Mouse (Mus musculus) heart, postnatal 0 days (tissue): Measurements from ENCODE around the gene Luc7l3. TPM values are rescaled to one million over a fixed set of nuclear protein-coding genes. Genes with fewer than 3 reads are reported as not detected.

ENCODE experiments used
- ATAC-seq: fragments of 200-750 bp; cut with Nextera tagmentation; 2 replicates; pipeline ENCODE4 v1.8.0; 2017; ENCODE audit warnings: low read depth, moderate number of reproducible peaks, moderate library complexity; ENCODE audit not compliant: insufficient read depth
- DNase-seq: peaks from one replicate; pipeline ENCODE4 v3.0.0-alpha.2; 2016; ENCODE audit warnings: low spot score
- H3K27ac ChIP-seq: fragments of 300-500 bp; sonication (generic); 2 replicates; pipeline ENCODE4 v1.5.1; 2014; ENCODE audit warnings: low read depth, mild to moderate bottlenecking
- H3K27me3 ChIP-seq: fragments of 300-500 bp; sonication (generic); 2 replicates; pipeline ENCODE4 v1.6.1; 2014; ENCODE audit warnings: low read length, mixed read lengths; ENCODE audit not compliant: control insufficient read depth, insufficient read depth
- H3K36me3 ChIP-seq: fragments of 300-500 bp; sonication (generic); replicated peaks from 2 replicates; pipeline ENCODE4 v1.6.1; 2014; ENCODE audit warnings: low read length, mixed read lengths; ENCODE audit not compliant: control insufficient read depth, insufficient read depth
- H3K4me1 ChIP-seq: fragments of 300-500 bp; sonication (generic); 2 replicates; pipeline ENCODE4 v1.6.1; 2014; ENCODE audit warnings: antibody characterized with exemption; ENCODE audit not compliant: control insufficient read depth, insufficient read depth
- H3K4me2 ChIP-seq: fragments of 300-500 bp; sonication (generic); 2 replicates; pipeline ENCODE4 v1.6.1; 2014; ENCODE audit warnings: low read depth, mild to moderate bottlenecking, low read length, moderate library complexity
- H3K4me3 ChIP-seq: fragments of 300-500 bp; sonication (generic); 2 replicates; pipeline ENCODE4 v1.5.1; 2014; ENCODE audit warnings: low read depth, low read length
- H3K9ac ChIP-seq: fragments of 300-500 bp; sonication (generic); replicated peaks from 2 replicates; pipeline ENCODE4 v1.6.1; 2014; ENCODE audit warnings: low read depth, low read length, mixed read lengths
- H3K9me3 ChIP-seq: fragments of 300-500 bp; sonication (generic); replicated peaks from 2 replicates; pipeline ENCODE4 v1.6.1; 2016; ENCODE audit warnings: low read length; ENCODE audit not compliant: control insufficient read depth
- CTCF ChIP-seq: IDR thresholded peaks from 2 replicates; pipeline ENCODE4 v1.5.1; 2016; ENCODE audit warnings: antibody characterized with exemption, control low read depth, low read depth
- EP300 ChIP-seq: IDR thresholded peaks from 2 replicates; pipeline ENCODE4 v1.6.1; 2016; ENCODE audit warnings: antibody characterized with exemption, low read depth
- WGBS: fragments of 180-500 bp; shearing (Covaris S2); extraction: QIAGEN DNeasy Blood & Tissue Kit; methylation state at CpG from one replicate; pipeline ENCODE4 v1.1.7; 2014; 5-methylcytosine and 5-hydroxymethylcytosine counted together
- polyA plus RNA-seq: library from polyadenylated mRNA; unstranded; fragments of >200 nt; fragmentation: Nextera tagmentation; extraction: Ambion mirVana; gene quantifications from 2 replicates; pipeline ENCODE4 v1.2.1, GENCODE M21; 2015
- total RNA-seq: library from RNA; depleted of rRNA; stranded (reverse); fragments of >200 nt; gene quantifications from 2 replicates; pipeline ENCODE4 v1.2.3, GENCODE M21; 2014; ENCODE audit warnings: low replicate concordance; rRNA removed

The Luc7l3 gene
- 17.9 and 29.2 TPM in 2 replicates for total RNA-seq
- polyA plus RNA-seq = 49.2 and 51.9 TPM in 2 replicates

DNA sequence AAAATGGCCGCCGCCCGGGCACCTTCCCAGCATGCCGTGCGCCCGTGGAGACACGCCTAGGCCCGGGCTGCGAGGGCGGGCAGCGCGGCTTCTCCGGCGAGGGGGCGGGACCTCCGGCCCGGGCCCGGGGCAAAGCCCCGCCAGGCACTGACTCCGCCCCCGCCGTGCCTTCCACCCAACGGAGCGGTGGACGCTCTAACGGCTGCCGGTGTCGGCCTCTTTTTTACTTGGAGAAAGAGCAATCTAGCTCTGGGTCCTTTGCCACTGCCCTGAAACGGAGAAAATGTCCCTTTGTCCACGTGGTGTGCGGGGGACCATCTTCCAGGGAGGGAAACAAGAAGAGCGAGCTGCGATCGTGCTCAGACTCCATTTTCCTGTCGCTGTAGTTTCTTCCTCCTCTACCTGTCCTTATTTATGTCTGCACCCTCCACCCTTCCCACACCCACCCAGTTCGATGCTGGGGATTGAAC, at the start of gene Luc7l3:
Gene Luc7l3, minus strand, starts transcription at position 58 of the 470 bp plus-strand sequence.
- Histone ChIP-seq H3K27ac (peak within 1 kb of the TSS; percentile 98), H3K36me3 (no peaks in the 10 kb centered on the region), H3K27me3 (no peaks in the 10 kb centered on the region), H3K9ac (peak within 1 kb of the TSS; percentile 99), H3K4me1 (peaks cover 26% of the 10 kb centered on the region), H3K9me3 (no peaks in the 10 kb centered on the region), H3K4me3 (peak within 1 kb of the TSS; percentile 99), H3K4me2 (peak within 1 kb of the TSS; percentile 90)
- no peak for TF ChIP-seq EP300
- ATAC-seq (peak; percentile 95), DNase-seq (peak; percentile 93)
- WGBS = under 1% methylated on average over 35 of the region's 36 CpGs

DNA sequence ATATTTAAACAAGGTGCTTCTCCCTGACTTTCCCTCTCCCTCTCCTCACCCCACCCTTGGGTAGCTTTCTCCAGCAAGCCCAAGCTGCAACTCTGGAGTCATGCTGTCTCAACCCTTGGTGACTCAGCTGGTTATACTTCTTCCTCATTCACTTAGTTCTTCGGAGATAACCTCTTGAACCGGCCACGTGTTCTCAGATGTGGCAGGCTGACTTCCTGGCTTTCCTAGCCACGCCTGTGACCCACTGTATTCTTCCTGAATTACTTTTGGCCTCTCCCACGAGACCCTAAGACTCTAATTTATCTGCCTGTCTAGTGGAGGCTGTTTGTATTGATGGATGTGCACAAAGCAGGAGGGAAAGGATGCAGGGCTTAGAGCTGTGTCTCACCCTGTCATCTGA, 49.0 kb upstream of the Luc7l3 start:
- 19% methylated on average over 5 of the region's 5 CpGs for WGBS
- no peak for DNase-seq
- H3K4me3 ChIP-seq = no peak overlapping the region
- no peaks in the 10 kb centered on the region for H3K4me1 ChIP-seq
- no peak overlapping the region for H3K27ac ChIP-seq
- no peak for TF ChIP-seq CTCF
- no peak for TF ChIP-seq EP300
- no peak overlapping the region for H3K4me2 ChIP-seq
- no peak for ATAC-seq
- H3K36me3 ChIP-seq = no peaks in the 10 kb centered on the region
- no peak overlapping the region for H3K9ac ChIP-seq
- no peaks in the 10 kb centered on the region for H3K9me3 ChIP-seq
- 0 out of 2 replicates have a peak, but pooled peaks cover 4% of the 10 kb centered on the region for H3K27me3 ChIP-seq

- DNase-seq = no peak
- 61% methylated on average over 6 of the region's 6 CpGs for WGBS
Observed at GRCm38 (mm10) chr11:94369981-94370380, 48.2 kb upstream of the Luc7l3 start.

GRCm38 (mm10) chr11:94365340-94365739, 43.6 kb upstream of the Luc7l3 start:
- Histone ChIP-seq H3K36me3 (no peaks in the 10 kb centered on the region), H3K4me2 (no peak overlapping the region), H3K27me3 (no peaks in the 10 kb centered on the region), H3K27ac (no peak overlapping the region), H3K9ac (no peak overlapping the region), H3K4me1 (no peaks in the 10 kb centered on the region), H3K4me3 (no peak overlapping the region), H3K9me3 (no peaks in the 10 kb centered on the region)
- no peak for TF ChIP-seq EP300
- TF ChIP-seq CTCF = no peak
- 52% methylated on average over 3 of the region's 3 CpGs for WGBS
- ATAC-seq (no peak), DNase-seq (no peak)

More at GRCm38 (mm10) chr11:94369981-94370380, 48.2 kb upstream of the Luc7l3 start:
- no peak overlapping the region for H3K4me2 ChIP-seq
- 0 out of 2 replicates have a peak, but pooled peaks cover 4% of the 10 kb centered on the region for H3K27me3 ChIP-seq
- H3K9me3 ChIP-seq = no peaks in the 10 kb centered on the region
- H3K36me3 ChIP-seq = no peaks in the 10 kb centered on the region
- no peak overlapping the region for H3K27ac ChIP-seq
- no peaks in the 10 kb centered on the region for H3K4me1 ChIP-seq
- ATAC-seq = no peak
- no peak for TF ChIP-seq CTCF
- TF ChIP-seq EP300 = no peak
- H3K9ac ChIP-seq = no peak overlapping the region
- H3K4me3 ChIP-seq = no peak overlapping the region

DNA sequence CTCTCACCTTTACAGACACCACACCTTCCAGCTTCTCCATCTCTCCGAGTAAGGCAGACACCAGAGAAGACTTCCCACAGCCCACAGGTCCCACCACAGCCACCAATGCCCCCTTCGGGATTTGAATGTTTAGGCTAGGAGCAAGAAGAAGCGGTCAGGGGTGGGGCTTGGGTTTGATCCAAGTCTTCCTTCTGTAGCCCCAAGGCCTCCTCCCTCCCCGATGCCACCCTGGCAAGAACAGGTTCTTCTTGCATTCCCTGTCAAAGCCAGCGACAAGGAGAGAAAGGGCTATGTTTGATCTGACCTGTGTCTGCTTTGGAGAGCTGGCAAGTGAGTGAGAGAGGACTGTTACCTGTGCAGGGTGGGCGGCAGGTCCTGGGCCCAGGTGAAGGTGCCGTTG, 41.9 kb upstream of the Luc7l3 start:
- H3K4me2 ChIP-seq = no peak overlapping the region
- H3K4me1 ChIP-seq = no peaks in the 10 kb centered on the region
- DNase-seq (no peak), ATAC-seq (no peak)
- no peaks in the 10 kb centered on the region for H3K27me3 ChIP-seq
- no peak overlapping the region for H3K9ac ChIP-seq
- H3K9me3 ChIP-seq = no peaks in the 10 kb centered on the region
- WGBS = 68% methylated on average over 7 of the region's 7 CpGs
- H3K27ac ChIP-seq = no peak overlapping the region
- no peak for TF ChIP-seq EP300
- no peak for TF ChIP-seq CTCF
- H3K36me3 ChIP-seq = no peaks in the 10 kb centered on the region
- no peak overlapping the region for H3K4me3 ChIP-seq

DNA sequence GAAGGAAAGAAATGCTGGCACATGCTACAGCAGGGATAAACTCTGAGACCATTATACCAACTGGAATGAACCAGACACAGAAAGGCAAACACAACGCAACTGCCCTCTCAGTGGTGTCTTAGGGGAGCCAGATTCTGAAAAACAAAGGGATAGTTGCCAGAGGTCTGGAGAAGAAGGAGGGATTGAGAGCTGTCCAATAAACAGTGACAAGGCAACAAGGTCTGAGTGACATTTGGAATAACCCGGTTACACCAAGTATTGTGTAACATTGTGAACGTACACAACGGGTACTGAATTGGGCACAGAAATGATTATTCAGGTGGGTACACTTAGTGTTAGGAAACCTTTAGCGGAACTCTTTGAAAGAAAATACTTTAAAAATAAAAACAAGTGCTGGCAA, 40.3 kb upstream of the Luc7l3 start:
- Histone ChIP-seq H3K4me2 (no peak overlapping the region), H3K4me3 (no peak overlapping the region), H3K4me1 (no peaks in the 10 kb centered on the region), H3K9me3 (no peaks in the 10 kb centered on the region), H3K36me3 (no peaks in the 10 kb centered on the region), H3K9ac (no peak overlapping the region), H3K27ac (no peak overlapping the region), H3K27me3 (no peaks in the 10 kb centered on the region)
- DNase-seq (no peak), ATAC-seq (no peak)
- WGBS = 88% methylated on average over 5 of the region's 5 CpGs
- TF ChIP-seq EP300 (no peak), CTCF (no peak)
